Mouse (Mus musculus) c-Kit-positive CD71-positive TER-119-positive erythroid progenitor cells, embryonic 14.5 days (primary cell): ENCODE results near the gene Rnf212b.

Source experiments
- DNase-seq: peaks from one replicate; pipeline ENCODE4 v3.0.0-alpha.2; 2013; ENCODE audit warnings: low spot score

Gene Rnf212b

GRCm38 (mm10) chr14:54796760-54797159, 17.2 kb upstream of the Rnf212b start:
- DNase-seq, result no peak

- DNase-seq, result no peak
Measured at GRCm38 (mm10) chr14:54799686-54800085, 14.3 kb upstream of the Rnf212b start.

GRCm38 (mm10) chr14:54802428-54802827, 11.5 kb upstream of the Rnf212b start:
- DNase-seq, result no peak

- DNase-seq, result no peak
Measured at GRCm38 (mm10) chr14:54806124-54806523, 7.8 kb upstream of the Rnf212b start.

GRCm38 (mm10) chr14:54808718-54809667, 4.9 kb upstream of the Rnf212b start:
- no peak for DNase-seq

- DNase-seq, result no peak
Measured at GRCm38 (mm10) chr14:54809668-54810033, 4.3 kb upstream of the Rnf212b start.

- no peak for DNase-seq
Measured at GRCm38 (mm10) chr14:54815737-54816136, 1.8 kb downstream of the Rnf212b start.

GRCm38 (mm10) chr14:54817791-54818190, 3.9 kb downstream of the Rnf212b start:
- DNase-seq, result no peak

GRCm38 (mm10) chr14:54822301-54822700, 8.4 kb downstream of the Rnf212b start:
- no peak for DNase-seq

- no peak for DNase-seq
Measured at GRCm38 (mm10) chr14:54823716-54824115, 9.8 kb downstream of the Rnf212b start.

GRCm38 (mm10) chr14:54843461-54843860, 29.5 kb downstream of the Rnf212b start:
- peak; percentile 19 for DNase-seq

- DNase-seq, result no peak
Measured at GRCm38 (mm10) chr14:54855726-54856125, 41.8 kb downstream of the Rnf212b start.

- DNase-seq, result no peak
Measured at GRCm38 (mm10) chr14:54856703-54857102, 42.8 kb downstream of the Rnf212b start.

- no peak for DNase-seq
Measured at GRCm38 (mm10) chr14:54857891-54858290, 44.0 kb downstream of the Rnf212b start.

- peak; percentile 45 for DNase-seq
Measured at GRCm38 (mm10) chr14:54860511-54860910, 46.6 kb downstream of the Rnf212b start.

GRCm38 (mm10) chr14:54863501-54864312, 49.8 kb downstream of the Rnf212b start:
- DNase-seq, result peak; percentile 81

- DNase-seq, result no peak
Measured at GRCm38 (mm10) chr14:54864313-54865036, 50.5 kb downstream of the Rnf212b start.

- no peak for DNase-seq
Measured at GRCm38 (mm10) chr14:54865626-54866025, 51.7 kb downstream of the Rnf212b start.

- no peak for DNase-seq
Measured at GRCm38 (mm10) chr14:54866268-54866667, 52.3 kb downstream of the Rnf212b start.

- peak; percentile 20 for DNase-seq
Measured at GRCm38 (mm10) chr14:54866936-54867335, 53.0 kb downstream of the Rnf212b start.

GRCm38 (mm10) chr14:54868026-54868425, 54.1 kb downstream of the Rnf212b start:
- DNase-seq, result no peak

GRCm38 (mm10) chr14:54870861-54871260, 56.9 kb downstream of the Rnf212b start, which contains the start of gene Homez:
Gene Homez, minus strand, starts transcription at chr14:54870961.
- DNase-seq, result no peak
